Mouse (Mus musculus): ENCODE data around the gene Cd160. TPM values are rescaled to one million over a fixed set of nuclear protein-coding genes. Genes with fewer than 3 reads are reported as not detected.

Cd160 gene
- polyA plus RNA-seq, 1 experiment from 2014 or later = 0.18 TPM

- DNase-seq (ENCODE audit: low spot score) = no peak
- Histone ChIP-seq H3K27me3 (replicated peaks; ENCODE audit: control insufficient read depth, insufficient read depth, low read length) (no peaks in the 10 kb centered on the region), H3K4me1 (ENCODE audit: control insufficient read depth, insufficient read depth, low read length) (no peaks in the 10 kb centered on the region), H3K9me3 (replicated peaks; ENCODE audit: control insufficient read depth, low read length) (no peaks in the 10 kb centered on the region), H3K9ac (ENCODE audit: low read length) (no peak overlapping the region), H3K4me3 (ENCODE audit: low read depth, low read length) (no peak overlapping the region), H3K4me2 (ENCODE audit: low read length) (no peak overlapping the region), H3K27ac (ENCODE audit: low read depth, low read length) (no peak overlapping the region), H3K36me3 (ENCODE audit: control insufficient read depth, insufficient read depth, low read length) (no peaks in the 10 kb centered on the region)
- WGBS = 85% methylated on average over 7 of the region's 7 CpGs
- no peak for ATAC-seq
Measured at GRCm38 (mm10) chr3:96838996-96839645, 10.0 kb upstream of the Cd160 start.

GRCm38 (mm10) chr3:96836414-96836813 is 7.3 kb upstream of the Cd160 start:
- Histone ChIP-seq H3K4me2 (ENCODE audit: low read length) (no peak overlapping the region), H3K9me3 (replicated peaks; ENCODE audit: control insufficient read depth, low read length) (no peaks in the 10 kb centered on the region), H3K4me1 (ENCODE audit: control insufficient read depth, insufficient read depth, low read length) (no peaks in the 10 kb centered on the region), H3K36me3 (ENCODE audit: control insufficient read depth, insufficient read depth, low read length) (no peaks in the 10 kb centered on the region), H3K27ac (ENCODE audit: low read depth, low read length) (no peak overlapping the region), H3K27me3 (replicated peaks; ENCODE audit: control insufficient read depth, insufficient read depth, low read length) (no peaks in the 10 kb centered on the region), H3K9ac (ENCODE audit: low read length) (no peak overlapping the region), H3K4me3 (ENCODE audit: low read depth, low read length) (no peak overlapping the region)
- ATAC-seq (no peak), DNase-seq (ENCODE audit: low spot score) (no peak)
- 81% methylated on average over 2 of the region's 2 CpGs for WGBS

- WGBS = 82% methylated on average over 7 of the region's 7 CpGs
- Histone ChIP-seq H3K27ac (ENCODE audit: low read depth, low read length) (no peak overlapping the region), H3K27me3 (replicated peaks; ENCODE audit: control insufficient read depth, insufficient read depth, low read length) (no peaks in the 10 kb centered on the region), H3K4me3 (ENCODE audit: low read depth, low read length) (no peak overlapping the region), H3K9ac (ENCODE audit: low read length) (no peak overlapping the region), H3K4me2 (ENCODE audit: low read length) (no peak overlapping the region), H3K9me3 (replicated peaks; ENCODE audit: control insufficient read depth, low read length) (no peaks in the 10 kb centered on the region), H3K4me1 (ENCODE audit: control insufficient read depth, insufficient read depth, low read length) (no peaks in the 10 kb centered on the region), H3K36me3 (ENCODE audit: control insufficient read depth, insufficient read depth, low read length) (no peaks in the 10 kb centered on the region)
- no peak for ATAC-seq
- DNase-seq (ENCODE audit: low spot score) = no peak
Measured at GRCm38 (mm10) chr3:96834587-96835348, 5.6 kb upstream of the Cd160 start.

- Histone ChIP-seq H3K4me1 (ENCODE audit: control insufficient read depth, insufficient read depth, low read length) (no peaks in the 10 kb centered on the region), H3K27me3 (replicated peaks; ENCODE audit: control insufficient read depth, insufficient read depth, low read length) (no peaks in the 10 kb centered on the region), H3K4me3 (ENCODE audit: low read depth, low read length) (no peak overlapping the region), H3K9me3 (replicated peaks; ENCODE audit: control insufficient read depth, low read length) (no peaks in the 10 kb centered on the region), H3K9ac (ENCODE audit: low read length) (no peak overlapping the region), H3K4me2 (ENCODE audit: low read length) (no peak overlapping the region), H3K36me3 (ENCODE audit: control insufficient read depth, insufficient read depth, low read length) (no peaks in the 10 kb centered on the region), H3K27ac (ENCODE audit: low read depth, low read length) (no peak overlapping the region)
- ATAC-seq = no peak
- no peak for DNase-seq (ENCODE audit: low spot score)
- 44% methylated on average over 5 of the region's 5 CpGs for WGBS
Measured at GRCm38 (mm10) chr3:96832930-96833329, 3.8 kb upstream of the Cd160 start.

GRCm38 (mm10) chr3:96829856-96830255 is 705 bp upstream of the Cd160 start:
- Histone ChIP-seq H3K9me3 (replicated peaks; ENCODE audit: control insufficient read depth, low read length) (no peaks in the 10 kb centered on the region), H3K27ac (ENCODE audit: low read depth, low read length) (no peak overlapping the region), H3K36me3 (ENCODE audit: control insufficient read depth, insufficient read depth, low read length) (no peaks in the 10 kb centered on the region), H3K4me3 (ENCODE audit: low read depth, low read length) (no peak overlapping the region), H3K4me1 (ENCODE audit: control insufficient read depth, insufficient read depth, low read length) (no peaks in the 10 kb centered on the region), H3K4me2 (ENCODE audit: low read length) (no peak overlapping the region), H3K27me3 (replicated peaks; ENCODE audit: control insufficient read depth, insufficient read depth, low read length) (no peaks in the 10 kb centered on the region), H3K9ac (ENCODE audit: low read length) (no peak overlapping the region)
- DNase-seq (ENCODE audit: low spot score) = no peak
- 79% methylated on average over 10 of the region's 10 CpGs for whole genome bisulfite sequencing
- ATAC-seq = no peak

- WGBS = 22% methylated on average over 15 of the region's 15 CpGs
- Histone ChIP-seq H3K9ac (ENCODE audit: low read length) (no peak overlapping the region), H3K4me3 (ENCODE audit: low read depth, low read length) (no peak overlapping the region), H3K9me3 (replicated peaks; ENCODE audit: control insufficient read depth, low read length) (no peaks in the 10 kb centered on the region), H3K4me2 (ENCODE audit: low read length) (0 out of 2 replicates have a peak overlapping the region, but pooled peaks have one; percentile 12), H3K27me3 (replicated peaks; ENCODE audit: control insufficient read depth, insufficient read depth, low read length) (no peaks in the 10 kb centered on the region), H3K27ac (ENCODE audit: low read depth, low read length) (no peak overlapping the region), H3K4me1 (ENCODE audit: control insufficient read depth, insufficient read depth, low read length) (no peaks in the 10 kb centered on the region), H3K36me3 (ENCODE audit: control insufficient read depth, insufficient read depth, low read length) (no peaks in the 10 kb centered on the region)
- DNase-seq (ENCODE audit: low spot score) (peak; percentile 74), ATAC-seq (peak; percentile 58)
Measured at GRCm38 (mm10) chr3:96828308-96828864, 765 bp downstream of the Cd160 start.

GRCm38 (mm10) chr3:96825261-96825660 is 3.9 kb downstream of the Cd160 start:
- Histone ChIP-seq H3K4me2 (ENCODE audit: low read length) (no peak overlapping the region), H3K27ac (ENCODE audit: low read depth, low read length) (no peak overlapping the region), H3K4me1 (ENCODE audit: control insufficient read depth, insufficient read depth, low read length) (no peaks in the 10 kb centered on the region), H3K9ac (ENCODE audit: low read length) (no peak overlapping the region), H3K36me3 (ENCODE audit: control insufficient read depth, insufficient read depth, low read length) (no peaks in the 10 kb centered on the region), H3K9me3 (replicated peaks; ENCODE audit: control insufficient read depth, low read length) (no peaks in the 10 kb centered on the region), H3K4me3 (ENCODE audit: low read depth, low read length) (no peak overlapping the region), H3K27me3 (replicated peaks; ENCODE audit: control insufficient read depth, insufficient read depth, low read length) (no peaks in the 10 kb centered on the region)
- DNase-seq (ENCODE audit: low spot score) (no peak), ATAC-seq (no peak)
- WGBS = 27% methylated on average over 11 of the region's 11 CpGs

GRCm38 (mm10) chr3:96824614-96825013 is 4.5 kb downstream of the Cd160 start:
- Histone ChIP-seq H3K27ac (ENCODE audit: low read depth, low read length) (no peak overlapping the region), H3K27me3 (replicated peaks; ENCODE audit: control insufficient read depth, insufficient read depth, low read length) (no peaks in the 10 kb centered on the region), H3K4me1 (ENCODE audit: control insufficient read depth, insufficient read depth, low read length) (no peaks in the 10 kb centered on the region), H3K4me3 (ENCODE audit: low read depth, low read length) (no peak overlapping the region), H3K9ac (ENCODE audit: low read length) (no peak overlapping the region), H3K4me2 (ENCODE audit: low read length) (no peak overlapping the region), H3K36me3 (ENCODE audit: control insufficient read depth, insufficient read depth, low read length) (no peaks in the 10 kb centered on the region), H3K9me3 (replicated peaks; ENCODE audit: control insufficient read depth, low read length) (no peaks in the 10 kb centered on the region)
- WGBS = 71% methylated on average over 12 of the region's 12 CpGs
- ATAC-seq = no peak
- no peak for DNase-seq (ENCODE audit: low spot score)

- no peak for ATAC-seq
- no peaks in the 10 kb centered on the region for H3K4me1 ChIP-seq (ENCODE audit: control insufficient read depth, insufficient read depth, low read length)
- no peak overlapping the region for H3K4me3 ChIP-seq (ENCODE audit: low read depth, low read length)
- H3K36me3 ChIP-seq (ENCODE audit: control insufficient read depth, insufficient read depth, low read length) = no peaks in the 10 kb centered on the region
- no peaks in the 10 kb centered on the region for H3K27me3 ChIP-seq (replicated peaks; ENCODE audit: control insufficient read depth, insufficient read depth, low read length)
- WGBS = 80% methylated on average over 3 of the region's 3 CpGs
- H3K9me3 ChIP-seq (replicated peaks; ENCODE audit: control insufficient read depth, low read length) = no peaks in the 10 kb centered on the region
- no peak for DNase-seq (ENCODE audit: low spot score)
- H3K4me2 ChIP-seq (ENCODE audit: low read length) = no peak overlapping the region
- no peak overlapping the region for H3K9ac ChIP-seq (ENCODE audit: low read length)
- H3K27ac ChIP-seq (ENCODE audit: low read depth, low read length) = no peak overlapping the region
Measured at GRCm38 (mm10) chr3:96823701-96824100, 5.5 kb downstream of the Cd160 start.

Measured in forebrain, embryonic 14.5 days (tissue).